Mouse (Mus musculus) CD4-positive, CD25-positive, alpha-beta regulatory T cell, adult 4 months (primary cell): ENCODE data around the gene Coq10b. TPM values are rescaled to one million over a fixed set of nuclear protein-coding genes. Genes with fewer than 3 reads are reported as not detected.

Experiments used
- ATAC-seq: one replicate; pipeline ENCODE4 v1.8.0; 2017
- polyA plus RNA-seq, 2 experiments: library from polyadenylated mRNA; unstranded; fragments of 100-300 nt; shearing (Covaris generic); gene quantifications; one replicate each; pipeline ENCODE4 v1.2.1; 2017

The Coq10b gene
- polyA plus RNA-seq, 2 experiments from 2014 or later: 14.8 to 18.2 TPM

GRCm38 (mm10) chr1:55109066-55109766 lies 56.6 kb downstream of the Coq10b start:
- no peak for ATAC-seq

Other genes with a start within 250 kb of the Coq10b start
- gene Ankrd44, start 126.4 kb upstream of the Coq10b start, polyA plus RNA-seq: 100 to 1,000 TPM; 167 to 195 TPM
- gene Sf3b1, start 25.3 kb upstream of the Coq10b start, polyA plus RNA-seq: 100 to 1,000 TPM; 411 to 495 TPM
- gene Hspe1, start 35.4 kb downstream of the Coq10b start, polyA plus RNA-seq: 100 to 1,000 TPM; 128 to 193 TPM
- gene Hspd1, start 35.5 kb downstream of the Coq10b start, polyA plus RNA-seq: 100 to 1,000 TPM; 145 to 175 TPM
- gene Mob4, start 78.5 kb downstream of the Coq10b start, polyA plus RNA-seq: 100 to 1,000 TPM; 114 to 124 TPM
- gene Rftn2, start 174.0 kb downstream of the Coq10b start, polyA plus RNA-seq: 1 to 10 TPM; 7.7 to 9.1 TPM
- 1 to 10 TPM; 3.7 to 4.2 TPM for gene Mars2, start 184.4 kb downstream of the Coq10b start, polyA plus RNA-seq